Mouse (Mus musculus) kidney, postnatal 0 days (tissue): ENCODE results near the gene Tcerg1l. TPM values are rescaled to one million over a fixed set of nuclear protein-coding genes. Genes with fewer than 3 reads are reported as not detected.

Experiments
- ATAC-seq: fragments of 200-750 bp; cut with Nextera tagmentation; replicated peaks from 2 replicates; pipeline ENCODE4 v1.8.0; 2017; ENCODE audit warnings: low read depth, moderate number of reproducible peaks, moderate TSS enrichment, moderate library complexity; ENCODE audit not compliant: low FRiP score
- DNase-seq: peaks from one replicate; pipeline ENCODE4 v3.0.0-alpha.2; 2016; ENCODE audit warnings: low spot score
- H3K27ac ChIP-seq: fragments of 300-500 bp; sonication (generic); 2 replicates; pipeline ENCODE4 v1.5.1; 2014; ENCODE audit warnings: mild to moderate bottlenecking
- H3K27me3 ChIP-seq: fragments of 300-500 bp; sonication (generic); 2 replicates; pipeline ENCODE4 v1.6.1; 2014; ENCODE audit warnings: low read length, mixed read lengths; ENCODE audit not compliant: insufficient read depth
- H3K36me3 ChIP-seq: fragments of 300-500 bp; sonication (generic); 2 replicates; pipeline ENCODE4 v1.6.1; 2014; ENCODE audit warnings: low read length, mixed read lengths; ENCODE audit not compliant: insufficient read depth
- H3K4me1 ChIP-seq: fragments of 300-500 bp; sonication (generic); replicated peaks from 2 replicates; pipeline ENCODE4 v1.6.1; 2014; ENCODE audit warnings: antibody characterized with exemption, low read length, mixed read lengths; ENCODE audit not compliant: insufficient read depth
- H3K4me2 ChIP-seq: fragments of 300-500 bp; sonication (generic); 2 replicates; pipeline ENCODE4 v1.6.1; 2014; ENCODE audit warnings: mild to moderate bottlenecking, low read length, moderate library complexity, mixed read lengths
- H3K4me3 ChIP-seq: fragments of 300-500 bp; sonication (generic); replicated peaks from 2 replicates; pipeline ENCODE4 v1.5.1; 2014; ENCODE audit warnings: low read depth, low read length
- H3K9ac ChIP-seq: fragments of 300-500 bp; sonication (generic); 2 replicates; pipeline ENCODE4 v1.6.1; 2014; ENCODE audit warnings: low read depth, low read length
- H3K9me3 ChIP-seq: fragments of 300-500 bp; sonication (generic); replicated peaks from 2 replicates; pipeline ENCODE4 v1.6.1; 2016; ENCODE audit warnings: low read length, inconsistent platforms, mixed read lengths
- CTCF ChIP-seq: IDR thresholded peaks from 2 replicates; pipeline ENCODE4 v1.5.1; 2016; ENCODE audit warnings: antibody characterized with exemption, low read depth, mild to moderate bottlenecking, moderate library complexity
- whole genome bisulfite sequencing: fragments of 180-500 bp; shearing (Covaris S2); extraction: QIAGEN DNeasy Blood & Tissue Kit; methylation state at CpG from one replicate; pipeline ENCODE4 v1.1.7; 2014; 5-methylcytosine and 5-hydroxymethylcytosine counted together
- polyA plus RNA-seq: library from polyadenylated mRNA; unstranded; fragments of >200 nt; fragmentation: Nextera tagmentation; extraction: Ambion mirVana; gene quantifications from 2 replicates; pipeline ENCODE4 v1.2.1, GENCODE M21; 2015

Tcerg1l gene
- polyA plus RNA-seq, 1 experiment from 2014 or later: 2.0 TPM

- Histone ChIP-seq H3K4me2 (no peak overlapping the region), H3K4me3 (no peak overlapping the region), H3K9me3 (no peaks in the 10 kb centered on the region), H3K36me3 (no peaks in the 10 kb centered on the region), H3K9ac (no peak overlapping the region), H3K4me1 (no peaks in the 10 kb centered on the region), H3K27ac (no peak overlapping the region), H3K27me3 (no peaks in the 10 kb centered on the region)
- DNase-seq (no peak), ATAC-seq (no peak)
- TF ChIP-seq CTCF: no peak
- WGBS: 84% methylated on average over 5 of the region's 5 CpGs
Measured at GRCm38 (mm10) chr7:138184197-138184596, 213.3 kb downstream of the Tcerg1l start.

- H3K4me1 ChIP-seq: no peaks in the 10 kb centered on the region
- no peak overlapping the region for H3K27ac ChIP-seq
- no peak overlapping the region for H3K4me2 ChIP-seq
- H3K36me3 ChIP-seq: no peaks in the 10 kb centered on the region
- no peak for TF ChIP-seq CTCF
- H3K27me3 ChIP-seq: no peaks in the 10 kb centered on the region
- ATAC-seq (no peak), DNase-seq (no peak)
- H3K4me3 ChIP-seq: no peak overlapping the region
- H3K9me3 ChIP-seq: no peaks in the 10 kb centered on the region
- 52% methylated on average over 3 of the region's 3 CpGs for WGBS
- no peak overlapping the region for H3K9ac ChIP-seq
Measured at GRCm38 (mm10) chr7:138182216-138182615, 215.3 kb downstream of the Tcerg1l start.

GRCm38 (mm10) chr7:138178617-138179016 lies 218.9 kb downstream of the Tcerg1l start:
- Histone ChIP-seq H3K4me2 (no peak overlapping the region), H3K4me3 (no peak overlapping the region), H3K9me3 (no peaks in the 10 kb centered on the region), H3K9ac (no peak overlapping the region), H3K27ac (no peak overlapping the region), H3K36me3 (no peaks in the 10 kb centered on the region), H3K27me3 (no peaks in the 10 kb centered on the region), H3K4me1 (no peaks in the 10 kb centered on the region)
- DNase-seq: no peak
- 73% methylated on average over 2 of the region's 2 CpGs for WGBS
- no peak for TF ChIP-seq CTCF
- no peak for ATAC-seq

GRCm38 (mm10) chr7:138176026-138176425 lies 221.5 kb downstream of the Tcerg1l start:
- no peak for DNase-seq
- ATAC-seq: no peak
- Histone ChIP-seq H3K4me1 (no peaks in the 10 kb centered on the region), H3K9me3 (no peaks in the 10 kb centered on the region), H3K27ac (no peak overlapping the region), H3K36me3 (no peaks in the 10 kb centered on the region), H3K4me3 (no peak overlapping the region), H3K27me3 (no peaks in the 10 kb centered on the region), H3K9ac (no peak overlapping the region), H3K4me2 (no peak overlapping the region)
- WGBS: 51% methylated on average over 2 of the region's 2 CpGs
- no peak for TF ChIP-seq CTCF

GRCm38 (mm10) chr7:138170389-138170788 lies 227.1 kb downstream of the Tcerg1l start:
- no peak for TF ChIP-seq CTCF
- DNase-seq (no peak), ATAC-seq (no peak)
- no peaks in the 10 kb centered on the region for H3K4me1 ChIP-seq
- no peak overlapping the region for H3K4me2 ChIP-seq
- no peak overlapping the region for H3K4me3 ChIP-seq
- H3K9ac ChIP-seq: no peak overlapping the region
- no peak overlapping the region for H3K27ac ChIP-seq
- no peaks in the 10 kb centered on the region for H3K9me3 ChIP-seq
- H3K36me3 ChIP-seq: no peaks in the 10 kb centered on the region
- H3K27me3 ChIP-seq: no peaks in the 10 kb centered on the region
- WGBS: 77% methylated on average over 4 of the region's 4 CpGs
